Mouse (Mus musculus) midbrain, embryonic 15.5 days (tissue): Measurements from ENCODE around the gene Akap4. TPM values are rescaled to one million over a fixed set of nuclear protein-coding genes. Genes with fewer than 3 reads are reported as not detected.

Experiments
- ATAC-seq: fragments of 200-750 bp; cut with Nextera tagmentation; replicated peaks from 2 replicates; pipeline ENCODE4 v1.8.0; 2017; ENCODE audit warnings: moderate TSS enrichment
- H3K27ac ChIP-seq: fragments of 300-500 bp; sonication (generic); 2 replicates; pipeline ENCODE4 v1.5.1; 2015; ENCODE audit warnings: mild to moderate bottlenecking, inconsistent platforms
- H3K27me3 ChIP-seq: fragments of 300-500 bp; sonication (generic); replicated peaks from 2 replicates; pipeline ENCODE4 v1.6.1; 2015; ENCODE audit warnings: inconsistent platforms
- H3K36me3 ChIP-seq: fragments of 300-500 bp; sonication (generic); replicated peaks from 2 replicates; pipeline ENCODE4 v1.6.1; 2015; ENCODE audit warnings: inconsistent platforms
- H3K4me1 ChIP-seq: fragments of 300-500 bp; sonication (generic); 2 replicates; pipeline ENCODE4 v1.6.1; 2015; ENCODE audit warnings: inconsistent platforms
- H3K4me2 ChIP-seq: fragments of 300-500 bp; sonication (generic); 2 replicates; pipeline ENCODE4 v1.6.1; 2015; ENCODE audit warnings: inconsistent platforms, mild to moderate bottlenecking, moderate library complexity
- H3K4me3 ChIP-seq: fragments of 300-500 bp; sonication (generic); 2 replicates; pipeline ENCODE4 v1.5.1; 2015; ENCODE audit warnings: mild to moderate bottlenecking, inconsistent platforms
- H3K9ac ChIP-seq: fragments of 300-500 bp; sonication (generic); 2 replicates; pipeline ENCODE4 v1.6.1; 2015; ENCODE audit warnings: mild to moderate bottlenecking, inconsistent platforms
- H3K9me3 ChIP-seq: fragments of 300-500 bp; sonication (generic); 2 replicates; pipeline ENCODE4 v1.6.1; 2016; ENCODE audit warnings: inconsistent platforms
- WGBS: fragments of 180-500 bp; shearing (Covaris S2); methylation state at CpG from one replicate; pipeline ENCODE4 v1.1.7; 2015; ENCODE audit warnings: mixed read lengths; 5-methylcytosine and 5-hydroxymethylcytosine counted together
- polyA plus RNA-seq: library from polyadenylated mRNA; unstranded; fragments of >200 nt; fragmentation: Nextera tagmentation; extraction: Ambion mirVana; gene quantifications from 2 replicates; pipeline ENCODE4 v1.2.1, GENCODE M21; 2015

Gene Akap4
- not detected in 2 replicates for polyA plus RNA-seq

DNA sequence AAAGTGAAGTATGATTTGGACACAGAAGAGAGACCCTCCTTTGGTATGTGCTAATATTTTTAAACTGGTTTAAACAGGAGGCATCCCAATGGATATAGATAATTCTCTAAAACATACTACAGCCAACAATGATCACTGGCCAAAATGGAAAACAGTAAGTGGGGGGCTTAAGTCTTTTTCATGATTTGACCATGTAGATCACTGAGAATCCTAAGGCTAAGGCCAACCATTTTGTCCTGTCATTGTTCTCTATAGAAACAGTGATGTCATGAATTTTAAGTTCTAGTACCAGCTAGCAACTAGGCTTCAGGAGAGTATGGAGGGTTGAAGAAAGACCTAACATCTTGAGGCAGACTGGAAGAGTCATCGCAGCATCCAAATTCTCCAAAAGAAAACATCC lies at the start of gene Akap4:
Akap4 (plus strand) TSS at position 301 of the 400 bp plus-strand sequence.
- no peaks in the 10 kb centered on the region for H3K36me3 ChIP-seq
- no peaks in the 10 kb centered on the region for H3K4me1 ChIP-seq
- H3K27me3 ChIP-seq: no peaks in the 10 kb centered on the region
- no peak within 1 kb of the TSS for H3K9ac ChIP-seq
- no peak within 1 kb of the TSS for H3K27ac ChIP-seq
- no peak for ATAC-seq
- H3K4me3 ChIP-seq: no peak within 1 kb of the TSS
- no peak within 1 kb of the TSS for H3K4me2 ChIP-seq
- H3K9me3 ChIP-seq: no peaks in the 10 kb centered on the region
- 91% methylated on average over 1 of the region's 1 CpGs for WGBS

DNA sequence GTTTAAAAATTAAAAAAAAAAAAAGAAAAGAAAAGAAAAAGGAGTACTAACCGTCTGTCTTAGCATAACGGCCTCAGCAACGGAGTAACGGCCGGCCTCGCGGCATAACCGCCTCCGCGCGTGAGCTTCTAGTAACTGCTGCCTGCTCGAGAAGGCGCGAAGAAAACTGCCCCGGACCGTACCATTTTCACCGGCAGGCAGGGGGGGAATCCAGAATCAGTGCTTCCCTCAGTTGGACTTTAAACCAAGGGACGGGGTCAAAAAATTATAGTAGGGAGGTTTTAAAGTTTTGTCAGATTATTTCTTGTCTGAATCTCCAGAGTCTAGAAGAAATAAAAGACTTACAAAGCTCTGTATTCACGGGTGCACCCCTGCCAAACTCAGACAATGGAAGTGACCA lies 25.8 kb upstream of the Akap4 start, which contains the start of gene Ccnb3:
Ccnb3 (minus strand) TSS at position 101 of the 400 bp plus-strand sequence.
- Histone ChIP-seq H3K9ac (no peak within 1 kb of the TSS), H3K4me1 (no peaks in the 10 kb centered on the region), H3K27me3 (no peaks in the 10 kb centered on the region), H3K27ac (no peak within 1 kb of the TSS), H3K4me2 (no peak within 1 kb of the TSS), H3K4me3 (no peak within 1 kb of the TSS), H3K9me3 (no peaks in the 10 kb centered on the region), H3K36me3 (no peaks in the 10 kb centered on the region)
- no peak for ATAC-seq
- 93% methylated on average over 19 of the region's 19 CpGs for WGBS

DNA sequence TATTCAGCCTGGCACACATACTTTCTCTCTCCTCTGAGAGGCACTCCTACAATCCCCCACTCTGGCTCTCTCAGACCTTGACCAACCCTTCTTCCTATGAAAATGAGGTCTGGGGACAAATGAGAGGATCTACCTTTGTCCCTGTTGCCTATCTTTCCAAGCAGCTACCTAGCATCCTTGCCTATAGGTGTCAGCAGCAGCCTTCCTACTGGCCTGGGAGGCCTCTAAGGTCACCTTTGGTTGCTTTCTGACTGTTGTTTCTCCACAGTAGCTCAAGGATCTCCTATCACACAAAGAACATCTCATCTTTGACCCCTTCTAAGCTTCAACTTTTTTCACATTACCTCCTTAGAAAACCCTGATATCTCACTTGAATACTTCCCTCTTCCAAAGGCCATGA lies 10.3 kb upstream of the Akap4 start:
- H3K9ac ChIP-seq: no peak overlapping the region
- ATAC-seq: no peak

DNA sequence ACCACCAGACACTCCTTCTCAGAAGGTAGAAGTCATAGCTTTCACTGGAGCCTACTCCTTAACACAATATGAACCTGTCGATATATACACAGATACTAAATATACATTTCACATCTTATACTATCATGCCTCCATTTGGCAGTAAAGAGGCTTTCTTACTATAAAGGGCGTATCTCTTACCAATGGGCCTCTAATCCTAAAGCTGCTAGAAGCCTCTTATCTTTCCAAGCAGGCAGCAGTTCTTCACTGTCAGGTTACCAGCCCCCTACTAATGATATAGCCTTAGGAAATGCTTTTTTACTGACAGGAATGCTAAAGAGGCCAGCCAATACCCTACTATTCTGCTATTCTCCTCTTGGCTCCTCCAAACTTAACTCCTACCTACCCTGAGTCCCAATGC lies 9.7 kb upstream of the Akap4 start:
- no peaks in the 10 kb centered on the region for H3K36me3 ChIP-seq
- no peaks in the 10 kb centered on the region for H3K9me3 ChIP-seq
- no peak overlapping the region for H3K27ac ChIP-seq
- H3K4me2 ChIP-seq: no peak overlapping the region
- WGBS: 83% methylated on average over 2 of the region's 2 CpGs
- H3K27me3 ChIP-seq: no peaks in the 10 kb centered on the region
- ATAC-seq: no peak
- no peak overlapping the region for H3K4me3 ChIP-seq
- no peaks in the 10 kb centered on the region for H3K4me1 ChIP-seq
- no peak overlapping the region for H3K9ac ChIP-seq

More for the DNA sequence above, 10.3 kb upstream of the Akap4 start:
- no peaks in the 10 kb centered on the region for H3K27me3 ChIP-seq
- H3K27ac ChIP-seq: no peak overlapping the region
- no peak overlapping the region for H3K4me2 ChIP-seq
- H3K9me3 ChIP-seq: no peaks in the 10 kb centered on the region
- no peaks in the 10 kb centered on the region for H3K36me3 ChIP-seq
- no peak overlapping the region for H3K4me3 ChIP-seq
- H3K4me1 ChIP-seq: no peaks in the 10 kb centered on the region

DNA sequence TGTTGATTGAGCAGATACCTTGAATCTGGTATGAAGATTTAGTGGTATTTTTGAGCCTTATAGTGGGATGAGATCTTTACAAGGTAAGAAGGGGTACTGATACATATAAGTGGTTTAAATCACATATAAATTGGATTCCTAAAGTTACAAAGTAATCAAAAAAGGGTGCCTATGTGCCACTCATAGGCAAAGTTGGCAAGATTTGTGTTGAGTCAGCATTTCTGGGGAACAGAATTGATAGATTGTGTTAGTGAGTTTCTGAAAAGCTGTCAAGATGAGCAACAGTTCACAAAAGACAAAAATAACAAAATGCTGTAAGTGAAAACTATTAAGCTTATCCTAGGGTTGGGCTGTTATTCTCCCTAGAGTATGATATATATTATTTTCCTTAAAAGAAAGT lies 3.2 kb upstream of the Akap4 start:
- no peak overlapping the region for H3K27ac ChIP-seq
- H3K9ac ChIP-seq: no peak overlapping the region
- no peak for ATAC-seq
- H3K4me2 ChIP-seq: no peak overlapping the region
- no peaks in the 10 kb centered on the region for H3K36me3 ChIP-seq
- H3K9me3 ChIP-seq: no peaks in the 10 kb centered on the region
- H3K4me3 ChIP-seq: no peak overlapping the region
- no peaks in the 10 kb centered on the region for H3K4me1 ChIP-seq
- no peaks in the 10 kb centered on the region for H3K27me3 ChIP-seq

DNA sequence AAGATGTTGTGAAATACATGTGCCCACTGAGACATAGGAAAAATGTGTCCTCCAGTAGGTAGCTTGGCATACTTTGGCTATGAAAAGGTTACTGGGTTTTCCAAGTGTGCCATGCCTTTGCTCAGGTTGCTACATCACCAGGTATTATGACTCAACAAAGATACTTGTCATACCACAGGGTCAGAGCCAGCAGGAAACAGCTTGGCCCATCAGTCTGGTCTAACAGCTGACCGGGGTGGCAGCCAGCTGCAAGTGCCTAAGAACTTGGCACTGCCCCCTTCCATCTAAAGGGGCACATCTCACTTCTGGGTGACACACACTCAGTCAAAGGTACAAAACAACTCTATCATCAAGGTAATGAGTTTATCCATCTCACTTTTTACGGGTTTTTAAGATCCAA lies 683 bp downstream of the Akap4 start:
- 77% methylated on average over 2 of the region's 2 CpGs for WGBS
- Histone ChIP-seq H3K9me3 (no peaks in the 10 kb centered on the region), H3K27me3 (no peaks in the 10 kb centered on the region), H3K4me1 (no peaks in the 10 kb centered on the region), H3K27ac (no peak overlapping the region), H3K36me3 (no peaks in the 10 kb centered on the region), H3K9ac (no peak overlapping the region), H3K4me3 (no peak overlapping the region), H3K4me2 (no peak overlapping the region)
- no peak for ATAC-seq

DNA sequence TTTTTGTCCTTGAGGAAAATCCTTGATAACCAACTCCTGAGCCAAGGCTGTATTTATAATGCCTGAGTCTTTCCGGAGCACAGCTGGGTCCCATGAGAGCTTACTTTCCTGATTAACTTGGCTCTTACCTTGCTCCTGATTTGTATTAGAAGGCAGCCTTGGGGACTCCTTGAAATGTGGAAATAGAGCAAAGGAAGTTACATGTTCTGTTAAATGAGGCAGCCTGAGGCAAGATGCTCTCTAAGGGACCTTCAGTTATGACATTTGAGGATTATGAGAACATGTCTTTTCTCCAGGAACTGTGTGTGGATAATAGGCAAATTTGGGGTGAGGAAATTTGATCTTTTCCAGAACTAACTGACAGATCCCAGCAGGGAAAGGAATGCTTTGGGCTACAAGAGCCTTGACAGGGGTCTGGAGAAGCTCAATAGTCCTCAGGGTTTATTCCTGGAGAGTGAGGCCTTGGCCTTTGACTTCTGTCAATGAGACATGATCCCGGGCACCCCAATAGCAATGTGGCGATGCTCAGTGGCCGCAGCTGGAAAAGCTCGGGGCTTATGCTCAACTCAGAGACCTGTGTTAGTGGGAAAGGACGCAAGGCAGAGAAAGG lies 12.6 kb downstream of the Akap4 start:
- Histone ChIP-seq H3K36me3 (no peaks in the 10 kb centered on the region), H3K9ac (no peak overlapping the region), H3K4me1 (no peaks in the 10 kb centered on the region), H3K9me3 (no peaks in the 10 kb centered on the region), H3K4me2 (no peak overlapping the region), H3K4me3 (no peak overlapping the region), H3K27me3 (no peaks in the 10 kb centered on the region), H3K27ac (no peak overlapping the region)
- WGBS: 87% methylated on average over 6 of the region's 6 CpGs
- no peak for ATAC-seq

DNA sequence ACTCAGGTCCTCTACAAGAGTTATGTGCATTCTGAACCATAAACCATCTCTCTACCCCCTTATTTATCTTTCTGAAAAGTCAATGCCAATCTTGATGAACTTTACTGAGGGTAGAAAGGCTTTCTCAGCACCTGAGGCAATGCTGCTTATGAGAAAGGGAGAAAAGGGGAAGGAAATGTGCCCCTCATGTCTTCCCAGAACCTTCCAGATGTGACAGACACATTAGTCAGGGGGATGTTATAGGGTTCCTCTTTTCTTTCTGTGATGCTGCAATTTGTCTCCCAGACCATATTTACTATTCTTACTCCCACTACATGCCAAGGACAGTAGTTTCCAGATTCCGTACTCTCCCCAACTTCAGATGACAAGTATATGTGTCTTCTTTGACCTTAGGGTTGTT lies 18.6 kb downstream of the Akap4 start:
- H3K9me3 ChIP-seq: no peaks in the 10 kb centered on the region
- ATAC-seq: no peak
- H3K4me1 ChIP-seq: no peaks in the 10 kb centered on the region
- H3K27me3 ChIP-seq: no peaks in the 10 kb centered on the region
- no peak overlapping the region for H3K4me3 ChIP-seq
- WGBS: 83% methylated on average over 1 of the region's 1 CpGs
- H3K27ac ChIP-seq: no peak overlapping the region
- H3K4me2 ChIP-seq: no peak overlapping the region
- no peaks in the 10 kb centered on the region for H3K36me3 ChIP-seq
- no peak overlapping the region for H3K9ac ChIP-seq

DNA sequence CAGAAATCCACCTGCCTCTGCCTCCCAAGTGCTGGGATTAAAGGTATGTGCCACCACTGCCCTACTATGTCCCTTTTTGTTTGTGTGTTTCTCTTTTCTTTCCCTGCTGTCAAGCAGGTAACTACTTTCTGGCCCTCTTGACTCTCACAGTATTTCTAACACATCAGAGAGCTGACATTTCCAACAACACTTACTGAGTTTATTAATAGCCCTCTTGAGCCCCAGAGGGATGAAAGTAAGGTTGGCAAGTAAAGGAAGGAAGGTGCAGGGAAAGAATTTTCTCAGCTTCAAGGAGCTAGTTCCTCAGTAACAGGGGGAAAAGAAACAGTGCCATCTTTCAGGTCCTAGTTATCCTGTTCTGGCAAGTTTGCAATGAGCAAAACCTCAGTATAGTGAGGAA lies 23.0 kb downstream of the Akap4 start:
- H3K9me3 ChIP-seq: no peaks in the 10 kb centered on the region
- ATAC-seq: no peak
- no peak overlapping the region for H3K4me2 ChIP-seq
- H3K4me3 ChIP-seq: no peak overlapping the region
- no peaks in the 10 kb centered on the region for H3K27me3 ChIP-seq
- no peaks in the 10 kb centered on the region for H3K4me1 ChIP-seq
- no peak overlapping the region for H3K27ac ChIP-seq
- no peak overlapping the region for H3K9ac ChIP-seq
- H3K36me3 ChIP-seq: no peaks in the 10 kb centered on the region

DNA sequence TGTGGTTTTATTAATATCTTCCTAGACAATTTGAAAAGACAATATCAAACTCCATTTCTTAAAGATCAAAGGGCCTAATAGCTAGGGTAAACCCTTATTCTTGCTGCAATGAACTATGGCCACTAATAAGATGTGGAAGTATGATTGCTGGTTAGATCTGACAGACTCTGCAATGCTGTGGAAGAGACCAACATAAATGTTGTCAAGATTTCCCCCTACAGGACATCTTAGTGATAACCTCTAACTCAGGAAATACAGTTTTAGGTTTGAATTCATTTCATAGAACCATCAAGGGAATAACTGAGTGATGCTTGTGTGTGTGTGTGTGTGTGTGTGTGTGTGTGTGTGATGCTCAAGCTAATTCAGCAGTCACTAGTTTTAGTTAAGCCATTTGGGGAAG lies 35.0 kb downstream of the Akap4 start:
- Histone ChIP-seq H3K4me2 (no peak overlapping the region), H3K27ac (no peak overlapping the region), H3K9ac (no peak overlapping the region), H3K36me3 (no peaks in the 10 kb centered on the region), H3K9me3 (no peaks in the 10 kb centered on the region), H3K4me1 (no peaks in the 10 kb centered on the region), H3K27me3 (no peaks in the 10 kb centered on the region), H3K4me3 (no peak overlapping the region)
- no peak for ATAC-seq

DNA sequence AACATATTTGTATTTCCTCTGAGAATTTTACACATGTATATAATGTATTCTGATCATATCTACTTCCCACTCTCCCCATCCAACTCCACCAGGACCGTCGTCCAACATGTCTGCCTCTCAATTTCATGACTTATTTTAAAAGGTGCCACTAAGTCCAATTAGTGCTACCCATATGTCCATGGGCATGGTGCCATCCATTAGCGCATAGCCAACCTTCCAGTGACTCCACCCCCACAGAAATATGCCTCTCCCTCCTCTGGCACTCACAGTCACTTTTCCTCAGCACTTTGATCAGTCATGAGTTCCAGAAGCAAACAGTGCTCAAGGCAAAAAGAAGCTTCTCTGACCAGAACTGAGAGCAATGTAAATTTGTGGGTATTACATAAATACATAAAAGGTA lies 47.6 kb downstream of the Akap4 start:
- Histone ChIP-seq H3K36me3 (no peaks in the 10 kb centered on the region), H3K9me3 (no peaks in the 10 kb centered on the region), H3K4me3 (no peak overlapping the region), H3K27me3 (no peaks in the 10 kb centered on the region), H3K27ac (no peak overlapping the region), H3K4me2 (no peak overlapping the region), H3K4me1 (no peaks in the 10 kb centered on the region), H3K9ac (no peak overlapping the region)
- ATAC-seq: no peak
- 79% methylated on average over 3 of the region's 3 CpGs for WGBS

DNA sequence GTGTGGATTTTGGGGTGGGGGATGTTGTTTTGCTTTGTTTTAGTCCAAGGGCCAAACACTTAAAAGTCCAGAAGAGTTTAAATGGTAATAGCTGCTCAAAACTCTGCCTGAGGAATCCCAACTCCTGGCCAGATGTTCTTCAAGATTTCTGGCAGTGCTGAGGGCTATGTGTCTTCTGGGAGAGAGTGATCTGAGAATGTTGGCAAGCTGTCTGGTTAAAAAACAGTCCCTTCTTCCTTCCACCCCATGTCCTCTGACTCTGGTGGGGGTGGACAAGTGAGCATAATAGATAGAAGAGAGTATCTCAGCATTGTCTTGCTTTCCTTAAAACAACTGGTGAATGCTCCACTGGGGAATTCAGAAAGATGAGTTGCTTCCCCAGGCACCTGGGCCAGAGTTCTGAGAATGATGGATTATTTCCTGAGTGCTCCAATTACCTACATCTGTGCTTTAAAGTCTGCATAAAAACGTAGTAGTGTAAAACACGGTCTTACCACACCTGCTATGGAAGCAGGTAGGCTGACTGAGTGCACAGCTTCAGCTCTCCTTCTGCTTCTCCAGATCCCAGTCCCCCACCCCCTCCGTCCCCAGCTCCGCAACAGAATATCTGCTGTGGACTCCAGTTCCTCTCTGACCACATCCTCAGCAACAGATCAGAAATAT lies 54.4 kb downstream of the Akap4 start:
- Histone ChIP-seq H3K4me1 (no peaks in the 10 kb centered on the region), H3K4me2 (no peak overlapping the region), H3K9ac (no peak overlapping the region), H3K4me3 (no peak overlapping the region), H3K27ac (no peak overlapping the region), H3K9me3 (no peaks in the 10 kb centered on the region), H3K36me3 (no peaks in the 10 kb centered on the region), H3K27me3 (no peaks in the 10 kb centered on the region)
- no peak for ATAC-seq
- 89% methylated on average over 4 of the region's 4 CpGs for WGBS
